Mouse (Mus musculus) heart, postnatal 4 days (tissue): ENCODE results near the gene Mettl14. TPM values are rescaled to one million over a fixed set of nuclear protein-coding genes. Genes with fewer than 3 reads are reported as not detected.
"Not testable (repeated sequence)": the region's sequence is repeated elsewhere in the genome, so short reads cannot be mapped to it uniquely, and the experiment has no call there.

Experiments used
- DNase-seq: peaks from one replicate; pipeline ENCODE4 v3.0.0; 2021
- total RNA-seq, 2 experiments: library from RNA; stranded (reverse); gene quantifications; 2 replicates each; pipeline ENCODE4 v1.2.3; 2021

Gene Mettl14
- 10 to 100 TPM; 15.5 to 16.9 TPM for total RNA-seq

DNA sequence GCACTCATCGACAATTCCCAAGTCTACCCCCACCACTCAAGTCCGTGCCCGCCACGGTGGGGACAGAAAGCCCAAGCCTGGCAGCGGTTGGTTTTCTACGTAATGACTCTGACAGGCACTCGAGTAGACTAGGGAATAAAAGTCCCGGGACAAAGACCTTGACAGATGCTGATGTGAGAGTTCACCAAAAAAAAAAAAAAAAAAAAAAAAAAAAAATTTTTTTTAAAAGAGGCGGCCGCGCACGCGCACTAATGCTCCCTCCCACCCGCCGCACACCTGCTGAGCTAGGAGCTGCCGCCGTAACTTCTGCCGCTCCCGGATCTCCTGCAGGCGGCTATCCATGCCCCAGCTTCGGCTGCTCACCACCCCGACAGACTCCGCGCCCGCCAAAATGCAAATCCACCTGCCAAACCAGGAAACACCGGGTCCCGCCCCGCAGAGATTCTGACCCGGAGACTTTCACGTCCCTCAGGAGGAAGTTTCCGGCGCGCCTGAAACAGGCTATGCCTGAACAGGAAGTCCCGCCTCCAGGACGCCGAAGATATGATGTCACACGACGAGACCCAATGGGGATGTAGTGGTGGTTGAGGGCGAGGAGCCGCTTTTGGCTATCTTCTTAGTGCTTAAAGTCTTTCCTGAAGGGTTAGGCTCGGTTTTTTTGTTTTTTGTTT is at the start of gene Mettl14:
Gene Mettl14 (minus strand): TSS at position 623 of the 671 bp plus-strand sequence.
- peak; percentile 97 for DNase-seq

DNA sequence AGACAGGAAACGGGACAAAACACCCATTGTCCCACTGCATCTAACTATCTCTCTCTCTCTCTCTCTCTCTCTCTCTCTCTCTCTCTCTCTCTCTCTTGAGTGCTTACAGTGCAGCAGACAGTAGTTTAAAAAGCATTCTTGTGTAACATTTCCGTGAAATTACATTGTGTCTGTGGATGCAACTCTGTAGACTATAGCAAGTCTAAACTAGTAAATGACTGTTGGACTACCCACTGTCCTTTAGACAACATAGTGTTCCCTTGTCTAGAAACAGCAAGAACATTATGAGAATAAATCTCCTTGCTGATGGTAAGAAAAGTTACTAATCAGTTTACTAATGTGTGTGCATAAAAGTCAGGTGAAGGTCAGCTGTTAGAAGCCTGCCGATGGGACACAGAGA is 47.5 kb upstream of the Mettl14 start:
- DNase-seq = no peak

DNA sequence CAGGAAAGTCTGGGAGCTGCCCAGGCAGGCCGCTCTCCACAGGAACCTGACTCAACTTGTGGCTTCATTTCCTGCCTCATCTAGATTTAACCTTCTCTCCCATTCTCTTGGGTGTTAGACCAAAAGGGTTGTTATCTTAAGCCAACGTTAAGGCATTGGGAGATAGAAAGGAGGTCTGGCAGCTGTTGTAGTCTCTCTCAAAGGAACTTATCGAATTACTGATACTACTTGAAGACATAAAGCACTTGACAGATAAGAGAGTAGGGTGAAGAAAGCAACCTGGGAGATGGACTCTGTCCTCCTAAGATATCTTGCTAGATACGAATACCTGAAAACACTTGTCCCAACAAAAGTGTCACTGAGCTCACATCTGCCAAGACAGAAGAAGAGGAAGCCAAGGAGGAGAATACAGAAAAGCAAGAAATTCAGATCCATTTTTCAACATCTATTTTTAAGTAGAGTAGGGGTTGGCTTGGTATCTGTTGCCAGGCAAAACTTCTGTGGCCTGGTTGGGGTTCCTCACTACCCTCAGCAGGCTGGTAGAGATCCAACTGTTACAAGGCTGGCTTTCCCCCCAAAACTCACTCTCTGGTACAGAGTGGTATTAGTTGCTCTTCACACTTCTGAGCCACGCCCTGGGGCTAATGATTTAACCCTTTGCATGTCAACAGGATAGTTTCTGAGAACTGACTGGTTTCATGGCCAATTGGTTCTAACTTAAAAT is 46.2 kb upstream of the Mettl14 start:
- no peak for DNase-seq

DNA sequence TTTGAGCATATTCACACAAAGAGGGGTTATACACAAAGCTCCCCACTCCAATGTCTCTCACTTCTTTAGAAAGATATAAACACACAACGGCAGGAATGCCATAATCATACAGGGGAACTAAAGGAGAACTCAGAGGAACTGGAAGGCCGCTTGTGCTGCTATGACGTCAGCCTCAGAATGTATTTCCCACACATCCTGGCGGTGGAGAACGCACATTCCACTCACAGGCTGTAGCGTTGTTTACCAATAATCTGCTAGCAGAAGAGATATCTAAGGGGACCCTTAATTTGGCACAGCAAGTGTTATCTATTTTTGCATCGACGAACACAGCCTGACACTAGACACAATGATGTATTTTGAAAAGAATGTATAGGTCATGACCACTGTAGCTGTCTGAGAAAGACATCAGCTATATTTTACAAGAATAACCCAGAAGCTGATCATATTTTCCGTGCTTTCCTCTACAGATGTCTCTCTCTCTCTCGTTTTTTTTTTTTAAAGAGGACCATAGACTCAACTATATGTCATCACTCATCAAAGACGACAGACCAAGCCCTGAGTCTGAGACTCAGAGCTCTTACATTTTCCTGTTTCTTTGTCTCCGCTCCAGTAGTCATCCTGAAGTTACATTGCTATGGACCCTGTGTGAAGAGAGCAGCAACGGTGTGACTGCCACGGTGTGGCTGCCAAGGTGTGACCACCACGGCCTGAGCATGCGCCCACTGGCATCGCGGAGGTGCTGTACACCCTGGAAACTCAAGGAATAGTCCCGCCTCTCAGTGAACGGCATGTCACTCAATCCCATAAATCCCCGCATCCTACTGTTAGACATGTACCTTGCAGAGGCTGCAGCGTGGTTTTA is 43.9 kb upstream of the Mettl14 start:
- DNase-seq = no peak

DNA sequence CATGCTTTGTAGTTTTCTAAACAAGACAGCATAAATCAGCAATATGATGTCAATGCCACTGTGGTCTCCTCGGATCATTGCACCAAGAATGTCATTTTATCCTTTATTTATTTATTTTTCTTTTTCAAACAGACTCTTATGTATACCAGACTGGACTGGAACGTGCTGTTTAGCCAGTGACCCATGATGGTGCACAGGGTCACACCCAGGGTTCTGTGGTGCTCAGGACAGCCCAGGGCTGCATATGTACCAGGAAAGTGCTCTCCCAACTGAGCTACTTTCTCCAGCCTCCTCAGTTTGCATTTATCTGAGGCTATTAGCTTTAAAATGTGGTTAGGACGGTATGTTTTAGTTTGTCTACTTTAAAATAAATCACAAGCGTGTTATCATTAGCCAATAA is 42.1 kb upstream of the Mettl14 start:
- no peak for DNase-seq

DNA sequence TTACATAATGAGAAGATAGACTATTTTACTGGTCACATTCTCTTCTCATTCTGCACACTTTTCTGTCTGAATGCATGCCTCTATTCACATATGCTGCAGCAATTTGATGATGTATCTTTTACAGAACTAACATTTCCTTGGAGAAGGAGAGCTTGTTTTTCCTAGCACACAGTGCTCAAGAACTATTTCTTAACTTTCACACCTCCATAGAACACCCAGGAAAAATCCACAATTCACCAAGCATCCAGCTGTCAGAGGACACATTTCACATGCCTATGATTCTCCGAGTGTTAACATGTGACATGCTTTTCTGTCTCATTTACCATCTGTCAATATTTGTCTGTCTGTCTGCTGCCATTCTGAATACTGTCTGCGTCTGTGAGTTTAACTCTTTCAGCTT is 39.7 kb upstream of the Mettl14 start:
- no peak for DNase-seq

DNA sequence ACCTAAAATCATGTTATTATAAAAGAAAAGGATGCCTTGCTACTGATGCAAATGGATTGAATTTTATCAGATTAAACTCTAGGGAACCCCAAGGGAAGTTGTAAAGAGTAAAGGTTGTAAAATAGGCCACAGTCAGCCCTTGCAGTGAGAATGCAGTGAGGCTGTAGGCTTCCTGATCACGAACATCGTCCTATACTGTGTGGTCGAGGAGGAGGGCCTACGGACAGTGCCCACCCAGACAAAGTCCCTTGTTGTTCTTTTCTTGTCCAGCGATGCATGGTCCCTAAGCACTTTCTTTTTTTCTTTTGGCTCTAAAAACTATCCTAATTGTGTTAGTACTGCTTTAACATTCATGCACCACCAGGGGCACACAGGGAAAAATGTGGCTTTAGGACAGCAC is 27.3 kb upstream of the Mettl14 start:
- DNase-seq = no peak

DNA sequence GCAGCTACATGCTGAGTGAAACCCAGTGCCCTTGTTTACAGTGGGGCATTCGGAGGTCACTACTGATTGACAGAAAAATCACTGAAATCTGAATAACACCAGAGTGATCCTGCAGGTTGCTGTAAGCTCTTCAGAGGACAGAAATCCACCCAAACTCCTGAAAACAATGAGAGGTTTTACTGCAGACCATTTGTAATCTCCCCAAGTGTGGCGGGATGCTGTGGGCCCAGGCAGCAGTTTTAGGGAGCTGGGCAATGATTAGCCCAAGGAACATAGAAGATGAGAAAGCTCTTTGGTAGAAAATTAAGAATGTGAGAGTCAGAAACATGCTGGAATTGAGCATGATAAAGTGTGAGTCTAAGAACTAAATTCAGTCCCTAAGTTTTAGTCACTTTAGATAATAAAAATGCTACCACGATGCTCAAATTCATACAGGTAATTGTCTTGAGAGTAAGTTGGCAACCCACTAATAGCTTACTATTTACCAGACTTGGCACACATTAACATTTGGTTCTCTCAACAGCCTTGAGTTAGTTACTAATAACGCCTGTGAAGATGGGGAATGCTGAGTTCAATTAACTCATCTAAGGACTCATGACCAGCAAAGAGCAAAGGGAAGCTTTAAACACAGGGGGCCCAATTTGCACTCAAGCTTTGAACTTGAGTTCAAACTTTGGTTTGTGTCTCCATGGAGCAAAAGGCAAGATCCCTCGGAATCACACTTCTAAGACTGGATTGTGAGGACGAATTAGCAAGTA is 26.1 kb upstream of the Mettl14 start:
- DNase-seq = no peak

DNA sequence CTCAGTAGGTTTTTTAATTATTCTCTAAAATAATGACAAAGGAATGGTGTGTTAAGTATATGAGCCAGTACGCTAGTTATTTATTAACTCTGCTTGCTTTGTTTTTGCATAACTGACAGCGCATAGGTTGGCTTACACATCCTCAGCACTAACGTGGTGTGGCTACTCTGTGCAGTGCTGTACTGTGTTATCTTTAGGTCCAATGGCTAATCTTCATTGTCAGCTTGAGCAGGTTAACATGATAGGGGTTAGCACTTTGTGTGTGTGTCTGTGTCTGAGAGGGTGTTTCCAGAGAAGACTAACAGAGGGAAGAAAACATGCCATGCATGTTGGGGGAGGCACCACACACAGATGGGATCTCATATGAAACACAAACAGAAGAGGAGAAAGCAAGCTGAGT is 19.0 kb upstream of the Mettl14 start:
- no peak for DNase-seq

DNA sequence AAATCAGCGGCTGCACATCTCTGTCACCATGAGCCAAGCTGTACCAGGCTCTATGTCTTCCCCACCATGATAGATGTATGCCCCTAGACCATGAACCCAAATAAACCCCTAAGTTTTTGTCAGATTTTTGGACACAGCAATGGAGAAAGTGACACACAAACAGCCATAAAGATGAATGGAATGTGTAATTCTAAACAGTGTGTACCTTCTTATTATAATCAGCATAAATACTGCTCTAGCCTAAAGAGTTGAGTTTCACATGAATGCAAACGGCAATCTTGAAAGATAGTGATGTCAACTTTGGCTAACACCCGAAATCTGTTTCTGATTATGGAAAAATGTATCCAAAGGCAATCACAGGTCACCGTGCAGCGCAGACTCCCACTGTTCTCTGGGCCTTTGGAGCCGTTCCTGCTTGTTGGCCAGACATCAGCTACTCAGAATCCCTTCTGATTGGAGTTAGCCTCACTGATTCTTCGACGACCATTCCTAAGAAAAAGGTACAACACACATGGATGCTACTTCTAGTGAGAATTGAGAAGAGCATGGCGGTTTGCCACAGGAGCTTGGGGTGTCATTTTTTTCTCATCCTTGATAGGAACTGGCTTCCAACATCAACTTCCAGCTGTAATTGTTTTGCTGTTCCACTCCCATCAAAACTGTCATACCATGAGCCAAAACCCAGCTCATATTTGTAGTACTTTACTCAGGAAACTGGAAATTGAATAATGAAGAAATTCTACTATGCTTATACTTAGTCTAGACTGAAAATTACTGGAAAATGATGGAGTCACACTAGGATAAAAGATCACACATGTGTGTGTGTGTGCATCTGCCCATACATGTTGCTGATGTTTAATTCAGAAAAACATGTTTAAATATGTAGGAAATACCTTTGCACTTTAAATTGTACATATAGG is 11.9 kb upstream of the Mettl14 start:
- peak; percentile 5 for DNase-seq

DNA sequence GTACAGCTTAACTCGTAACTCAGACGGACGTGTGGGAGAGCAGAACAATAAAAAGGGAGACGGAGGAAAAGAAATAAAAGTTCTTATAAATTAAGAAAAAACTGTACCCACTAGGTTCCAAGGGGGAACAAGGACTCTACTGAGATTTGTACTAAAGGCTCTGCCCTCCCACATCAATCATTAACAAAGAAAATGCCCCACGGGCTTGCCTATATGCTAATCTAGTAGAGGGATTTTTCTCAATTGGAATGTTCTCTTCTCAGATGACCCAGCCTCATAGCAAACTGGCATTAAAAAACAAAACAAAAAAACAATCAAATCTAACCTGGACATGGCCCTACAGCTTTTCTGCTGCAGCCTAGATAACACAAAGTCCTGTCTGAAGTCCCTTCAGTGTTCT is 9.7 kb upstream of the Mettl14 start:
- DNase-seq = no peak

DNA sequence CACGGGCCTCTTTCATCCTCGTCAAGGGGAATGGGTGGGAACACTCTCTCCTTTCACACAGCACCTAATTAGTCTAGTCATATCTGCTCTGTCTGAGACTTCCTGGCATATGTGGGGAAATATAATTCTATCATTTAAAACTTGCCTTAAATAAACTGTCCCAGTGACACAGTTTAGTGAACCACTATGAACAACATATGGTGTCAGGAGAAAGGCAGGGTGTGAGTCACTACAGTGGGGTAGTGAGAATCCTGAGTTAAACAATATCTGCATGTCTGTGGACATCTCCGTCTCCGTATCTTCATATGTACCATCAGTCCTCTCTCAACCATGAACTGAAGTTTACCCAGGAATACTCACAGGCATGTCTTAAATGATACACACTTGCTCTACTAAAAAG is 5.3 kb upstream of the Mettl14 start:
- no peak for DNase-seq

DNA sequence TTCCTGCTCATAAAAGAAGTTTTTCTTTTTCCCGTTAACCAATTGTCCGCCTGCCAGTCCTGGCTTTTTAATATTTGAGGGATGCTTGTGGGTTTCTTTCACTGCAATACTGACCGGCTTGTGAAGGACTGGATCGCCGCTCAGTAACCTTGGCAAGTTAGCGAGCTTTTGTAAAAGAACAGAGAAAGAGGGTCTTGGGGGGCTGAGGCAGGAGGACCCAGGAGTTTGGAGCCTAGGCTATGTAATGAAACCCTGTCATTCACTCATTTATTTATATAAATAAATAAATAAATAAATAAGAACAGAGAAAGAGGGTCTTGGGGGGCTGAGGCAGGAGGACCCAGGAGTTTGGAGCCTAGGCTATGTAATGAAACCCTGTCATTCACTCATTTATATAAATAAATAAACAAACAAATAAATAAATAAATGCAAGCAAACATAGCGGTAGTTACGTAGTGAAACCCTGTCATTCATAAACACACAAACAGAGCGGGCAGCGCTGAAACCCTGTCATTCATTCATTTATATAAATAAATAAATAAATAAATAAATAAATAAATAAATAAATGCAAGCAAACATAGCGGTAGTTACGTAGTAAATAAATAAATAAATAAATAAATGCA is 361 bp upstream of the Mettl14 start:
- not testable (repeated sequence) for DNase-seq

DNA sequence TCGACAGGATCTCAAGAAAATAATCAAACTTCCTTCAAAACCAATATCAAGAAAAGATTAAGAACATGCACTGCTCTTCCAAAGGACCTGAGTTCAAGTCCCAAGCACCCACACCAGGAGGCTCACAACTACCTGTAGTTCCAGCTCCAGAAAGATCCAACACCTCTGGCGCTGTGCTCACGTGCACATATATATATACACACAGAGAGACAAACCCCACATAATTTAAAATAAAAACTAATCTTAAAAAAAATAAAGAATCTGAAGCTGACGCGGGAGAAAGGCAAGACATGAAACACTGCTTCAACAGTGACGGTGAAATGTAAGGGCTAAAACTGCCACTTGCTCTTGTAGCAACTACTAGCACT is 806 bp downstream of the Mettl14 start:
- DNase-seq = no peak

DNA sequence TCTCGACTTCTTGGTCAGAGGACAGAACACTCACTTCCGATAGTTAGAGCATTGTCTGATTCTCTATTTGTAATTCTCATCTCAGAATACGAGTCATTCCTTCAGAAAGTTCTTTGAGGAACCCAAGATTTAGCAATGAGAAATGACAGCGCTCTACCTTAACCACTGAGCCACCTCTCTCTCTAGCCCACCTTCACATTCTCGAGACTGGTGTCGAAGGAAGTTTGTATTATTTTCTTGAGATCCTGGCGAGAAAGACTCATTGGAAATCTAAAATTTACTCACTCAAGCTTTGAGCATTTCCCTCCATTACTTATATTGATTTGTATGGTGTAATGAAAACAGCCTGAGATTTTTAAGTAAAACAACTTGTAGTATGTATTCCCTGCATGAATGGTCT is 1.5 kb downstream of the Mettl14 start:
- no peak for DNase-seq

DNA sequence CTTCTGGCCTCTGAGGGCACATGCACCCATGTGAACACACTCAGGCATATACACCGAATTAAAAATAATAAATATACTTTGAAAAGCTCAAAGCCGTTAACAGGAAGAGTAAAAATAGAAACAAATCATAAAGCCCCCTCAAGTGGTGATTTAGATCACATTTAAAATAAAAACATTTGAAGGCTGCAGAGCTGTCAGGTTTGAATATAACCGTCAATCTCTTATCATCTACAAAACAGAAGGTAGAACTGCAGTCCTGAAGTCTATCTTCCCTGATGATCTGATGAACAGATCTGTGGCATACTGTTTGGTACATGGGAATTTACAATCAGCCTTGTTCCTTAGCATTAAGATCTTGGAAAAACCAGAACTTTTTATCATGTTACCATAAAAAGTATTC is 9.3 kb downstream of the Mettl14 start:
- DNase-seq = no peak

DNA sequence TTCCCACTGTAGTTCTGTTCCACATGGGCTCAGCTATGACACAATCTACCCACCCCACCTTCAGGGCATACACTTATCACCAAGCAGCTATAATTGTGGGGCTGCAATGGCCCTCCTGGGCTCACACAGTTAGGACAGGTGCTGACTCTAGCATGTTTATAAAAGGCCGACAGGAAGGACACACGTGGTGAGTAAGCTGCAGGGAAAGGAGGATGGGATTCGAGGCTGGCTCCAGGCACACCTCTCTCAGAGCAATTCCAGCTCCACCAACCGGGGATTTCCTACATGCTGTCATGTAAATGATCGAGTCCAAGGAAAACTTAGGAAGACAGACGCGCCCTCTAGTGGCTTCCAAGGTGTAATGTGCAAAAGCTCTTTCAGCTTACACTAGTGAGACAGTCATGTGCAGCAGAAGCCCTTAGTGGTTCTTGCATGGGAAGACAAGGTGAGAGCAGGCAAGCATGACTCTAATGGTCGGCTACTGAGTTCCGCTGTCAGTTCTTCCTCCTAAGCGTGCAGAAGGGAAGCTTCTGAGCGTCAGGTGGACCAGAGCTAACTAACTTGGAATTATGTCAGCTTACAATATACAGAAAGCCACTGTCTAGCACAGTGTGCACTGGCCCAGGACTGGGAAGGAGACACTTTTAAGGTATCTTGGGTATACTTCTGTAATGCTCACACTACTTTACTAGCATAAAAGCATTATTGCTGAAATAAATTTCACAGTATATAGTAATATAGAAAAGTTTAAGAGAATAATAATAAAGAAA is 14.0 kb downstream of the Mettl14 start:
- DNase-seq = peak; percentile 87

DNA sequence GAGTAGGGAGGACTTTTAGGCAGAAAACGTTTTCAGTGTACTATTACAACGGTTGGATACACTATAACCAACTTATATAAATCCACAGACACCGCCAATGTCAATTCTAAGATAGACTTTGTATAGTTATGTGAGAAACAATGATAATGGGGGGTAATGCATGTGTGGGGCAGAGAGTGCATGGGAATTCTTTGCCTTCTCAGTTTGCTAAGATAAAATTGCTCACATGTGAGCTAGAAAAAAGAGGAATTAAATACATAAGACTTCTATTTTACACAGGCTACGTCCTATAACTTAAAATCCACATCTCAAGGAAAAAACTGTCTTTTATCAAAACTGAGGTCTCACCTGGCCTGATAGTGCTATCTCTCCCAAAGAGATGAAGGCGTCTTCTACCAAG is 15.0 kb downstream of the Mettl14 start:
- DNase-seq = no peak

DNA sequence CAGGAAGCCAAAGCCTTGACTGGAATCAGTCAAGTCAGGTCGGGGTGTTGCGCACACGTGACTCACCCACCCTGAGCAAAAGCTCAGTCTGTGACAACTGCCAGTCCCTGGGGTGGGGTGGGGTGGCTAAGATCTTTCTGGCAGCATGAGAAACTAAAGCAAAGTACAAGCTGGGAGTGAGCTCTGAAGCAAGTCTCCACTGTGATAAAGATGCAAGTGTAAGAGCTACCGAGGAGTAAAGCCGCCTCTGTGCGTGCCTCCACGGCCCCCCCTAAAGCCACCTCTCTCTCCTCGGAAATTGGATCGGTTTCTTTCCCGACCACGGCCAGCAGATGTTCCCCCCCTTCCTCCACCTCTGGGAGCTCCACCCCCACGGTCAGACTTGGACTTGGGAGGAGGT is 16.7 kb downstream of the Mettl14 start:
- DNase-seq = no peak

DNA sequence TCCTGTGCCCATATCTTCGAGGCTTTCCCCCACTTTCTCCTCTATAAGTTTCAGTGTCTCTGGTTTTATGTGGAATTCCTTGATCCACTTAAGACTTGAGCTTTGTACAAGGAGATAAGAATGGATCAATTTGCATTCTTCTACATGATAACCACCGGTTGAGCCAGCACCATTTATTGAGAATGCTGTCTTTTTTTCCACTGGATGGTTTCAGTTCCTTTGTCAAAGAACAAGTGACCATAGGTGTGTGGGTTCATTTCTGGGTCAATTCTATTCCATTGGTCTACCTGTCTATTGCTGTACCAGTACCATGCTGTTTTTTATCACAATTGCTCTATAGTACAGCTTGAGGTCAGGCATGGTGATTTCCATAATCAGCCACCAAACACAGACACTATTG is 19.1 kb downstream of the Mettl14 start:
- DNase-seq = not testable (repeated sequence)
